Mouse (Mus musculus): Measurements from ENCODE around the gene Uvrag. TPM values are rescaled to one million over a fixed set of nuclear protein-coding genes. Genes with fewer than 3 reads are reported as not detected.

Gene Uvrag
- polyA plus RNA-seq, 1 experiment from 2014 or later = 14.8 TPM

GRCm38 (mm10) chr7:99120865-99121521 lies 19.9 kb downstream of the Uvrag start:
- Histone ChIP-seq H3K27ac (replicated peaks) (0 out of 2 replicates have a peak overlapping the region, but pooled peaks have one; percentile 5), H3K27me3 (replicated peaks) (no peaks in the 10 kb centered on the region), H3K4me2 (no peak overlapping the region), H3K9me3 (peaks cover 9% of the 10 kb centered on the region; the same call in 1 of the 2 replicates), H3K4me1 (peaks cover 44% of the 10 kb centered on the region), H3K9ac (no peak overlapping the region), H3K4me3 (no peak overlapping the region), H3K36me3 (peaks cover 18% of the 10 kb centered on the region)
- WGBS = 80% methylated on average over 5 of the region's 5 CpGs
- ATAC-seq (ENCODE audit: extremely low read depth, insufficient number of reproducible peaks, low FRiP score, low TSS enrichment) = no peak

GRCm38 (mm10) chr7:99120082-99120481 lies 20.9 kb downstream of the Uvrag start:
- H3K27me3 ChIP-seq (replicated peaks) = no peaks in the 10 kb centered on the region
- H3K36me3 ChIP-seq = peaks cover 17% of the 10 kb centered on the region
- 59% methylated on average over 4 of the region's 4 CpGs for WGBS
- H3K9ac ChIP-seq = no peak overlapping the region
- H3K9me3 ChIP-seq = peaks cover 9% of the 10 kb centered on the region; the same call in 1 of the 2 replicates
- H3K4me3 ChIP-seq = no peak overlapping the region
- no peak overlapping the region for H3K4me2 ChIP-seq
- H3K27ac ChIP-seq (replicated peaks) = no peak overlapping the region
- ATAC-seq (ENCODE audit: extremely low read depth, insufficient number of reproducible peaks, low FRiP score, low TSS enrichment) = no peak
- H3K4me1 ChIP-seq = peaks cover 43% of the 10 kb centered on the region

- Histone ChIP-seq H3K9ac (no peak overlapping the region), H3K27ac (replicated peaks) (no peak overlapping the region), H3K27me3 (replicated peaks) (no peaks in the 10 kb centered on the region), H3K4me2 (no peak overlapping the region), H3K4me1 (peaks cover 41% of the 10 kb centered on the region), H3K36me3 (peaks cover 11% of the 10 kb centered on the region), H3K9me3 (no peaks in the 10 kb centered on the region), H3K4me3 (no peak overlapping the region)
- no peak for ATAC-seq (ENCODE audit: extremely low read depth, insufficient number of reproducible peaks, low FRiP score, low TSS enrichment)
- WGBS = 77% methylated on average over 3 of the region's 3 CpGs
Observed at GRCm38 (mm10) chr7:99116781-99117180, 24.2 kb downstream of the Uvrag start.

- ATAC-seq (ENCODE audit: extremely low read depth, insufficient number of reproducible peaks, low FRiP score, low TSS enrichment) = no peak
- Histone ChIP-seq H3K4me1 (peaks cover 25% of the 10 kb centered on the region), H3K9me3 (no peaks in the 10 kb centered on the region), H3K27me3 (replicated peaks) (no peaks in the 10 kb centered on the region), H3K9ac (no peak overlapping the region), H3K27ac (replicated peaks) (0 out of 2 replicates have a peak overlapping the region, but pooled peaks have one; percentile 12), H3K4me3 (no peak overlapping the region), H3K4me2 (no peak overlapping the region), H3K36me3 (peaks cover 11% of the 10 kb centered on the region)
- WGBS = 86% methylated on average over 16 of the region's 16 CpGs
Observed at GRCm38 (mm10) chr7:99114006-99114726, 26.8 kb downstream of the Uvrag start.

- Histone ChIP-seq H3K4me3 (no peak overlapping the region), H3K4me2 (no peak overlapping the region), H3K9me3 (no peaks in the 10 kb centered on the region), H3K36me3 (no peaks in the 10 kb centered on the region; the same call in 1 of the 2 replicates), H3K27ac (replicated peaks) (no peak overlapping the region), H3K27me3 (replicated peaks) (no peaks in the 10 kb centered on the region), H3K4me1 (peaks cover 15% of the 10 kb centered on the region), H3K9ac (no peak overlapping the region)
- no peak for ATAC-seq (ENCODE audit: extremely low read depth, insufficient number of reproducible peaks, low FRiP score, low TSS enrichment)
- WGBS = 41% methylated on average over 3 of the region's 3 CpGs
Observed at GRCm38 (mm10) chr7:99107566-99107965, 33.4 kb downstream of the Uvrag start.

- Histone ChIP-seq H3K27me3 (replicated peaks) (no peaks in the 10 kb centered on the region), H3K9ac (no peak overlapping the region), H3K4me1 (peaks cover 23% of the 10 kb centered on the region), H3K4me2 (no peak overlapping the region), H3K27ac (replicated peaks) (no peak overlapping the region), H3K36me3 (no peaks in the 10 kb centered on the region; the same call in 1 of the 2 replicates), H3K9me3 (no peaks in the 10 kb centered on the region), H3K4me3 (no peak overlapping the region)
- 67% methylated on average over 4 of the region's 4 CpGs for WGBS
- ATAC-seq (ENCODE audit: extremely low read depth, insufficient number of reproducible peaks, low FRiP score, low TSS enrichment) = no peak
Observed at GRCm38 (mm10) chr7:99106714-99107270, 34.1 kb downstream of the Uvrag start.

- Histone ChIP-seq H3K27me3 (replicated peaks) (no peaks in the 10 kb centered on the region), H3K9ac (no peak overlapping the region), H3K9me3 (no peaks in the 10 kb centered on the region), H3K36me3 (peaks cover 24% of the 10 kb centered on the region), H3K4me3 (no peak overlapping the region), H3K4me1 (peaks cover 44% of the 10 kb centered on the region), H3K4me2 (no peak overlapping the region), H3K27ac (replicated peaks) (no peak overlapping the region; the same call in 1 of the 2 replicates)
- ATAC-seq (ENCODE audit: extremely low read depth, insufficient number of reproducible peaks, low FRiP score, low TSS enrichment) = no peak
- WGBS = 38% methylated on average over 11 of the region's 11 CpGs
Observed at GRCm38 (mm10) chr7:99101767-99102593, 39.0 kb downstream of the Uvrag start.

- H3K4me3 ChIP-seq = no peak overlapping the region
- no peak for ATAC-seq (ENCODE audit: extremely low read depth, insufficient number of reproducible peaks, low FRiP score, low TSS enrichment)
- peaks cover 35% of the 10 kb centered on the region for H3K4me1 ChIP-seq
- H3K9ac ChIP-seq = no peak overlapping the region
- WGBS = 44% methylated on average over 2 of the region's 2 CpGs
- peaks cover 33% of the 10 kb centered on the region for H3K36me3 ChIP-seq
- H3K4me2 ChIP-seq = no peak overlapping the region
- H3K27me3 ChIP-seq (replicated peaks) = no peaks in the 10 kb centered on the region
- H3K9me3 ChIP-seq = no peaks in the 10 kb centered on the region
- no peak overlapping the region; the same call in 1 of the 2 replicates for H3K27ac ChIP-seq (replicated peaks)
Observed at GRCm38 (mm10) chr7:99101076-99101475, 39.9 kb downstream of the Uvrag start.

- H3K36me3 ChIP-seq = peaks cover 33% of the 10 kb centered on the region
- H3K4me2 ChIP-seq = no peak overlapping the region
- no peak overlapping the region for H3K4me3 ChIP-seq
- no peak for ATAC-seq (ENCODE audit: extremely low read depth, insufficient number of reproducible peaks, low FRiP score, low TSS enrichment)
- H3K9me3 ChIP-seq = no peaks in the 10 kb centered on the region
- no peak overlapping the region for H3K27ac ChIP-seq (replicated peaks)
- H3K9ac ChIP-seq = no peak overlapping the region
- peaks cover 33% of the 10 kb centered on the region for H3K4me1 ChIP-seq
- no peaks in the 10 kb centered on the region for H3K27me3 ChIP-seq (replicated peaks)
- 85% methylated on average over 8 of the region's 8 CpGs for WGBS
Observed at GRCm38 (mm10) chr7:99100573-99100972, 40.4 kb downstream of the Uvrag start.

- Histone ChIP-seq H3K27me3 (replicated peaks) (no peaks in the 10 kb centered on the region), H3K4me2 (no peak overlapping the region), H3K27ac (replicated peaks) (no peak overlapping the region), H3K36me3 (peaks cover 37% of the 10 kb centered on the region), H3K9me3 (no peaks in the 10 kb centered on the region), H3K4me1 (peaks cover 33% of the 10 kb centered on the region), H3K9ac (no peak overlapping the region), H3K4me3 (no peak overlapping the region)
- 64% methylated on average over 9 of the region's 9 CpGs for WGBS
- no peak for ATAC-seq (ENCODE audit: extremely low read depth, insufficient number of reproducible peaks, low FRiP score, low TSS enrichment)
Observed at GRCm38 (mm10) chr7:99100087-99100486, 40.9 kb downstream of the Uvrag start.

GRCm38 (mm10) chr7:99097781-99098180 lies 43.2 kb downstream of the Uvrag start:
- H3K4me1 ChIP-seq = peaks cover 31% of the 10 kb centered on the region
- H3K9ac ChIP-seq = no peak overlapping the region
- H3K9me3 ChIP-seq = no peaks in the 10 kb centered on the region
- ATAC-seq (ENCODE audit: extremely low read depth, insufficient number of reproducible peaks, low FRiP score, low TSS enrichment) = no peak
- 83% methylated on average over 7 of the region's 7 CpGs for WGBS
- H3K4me3 ChIP-seq = no peak overlapping the region
- no peak overlapping the region for H3K27ac ChIP-seq (replicated peaks)
- H3K4me2 ChIP-seq = no peak overlapping the region
- H3K27me3 ChIP-seq (replicated peaks) = no peaks in the 10 kb centered on the region
- H3K36me3 ChIP-seq = peaks cover 49% of the 10 kb centered on the region

All from heart, embryonic 13.5 days (tissue).